Mouse (Mus musculus) heart, embryonic 11.5 days (tissue): Measurements from ENCODE around the gene Fbxl19. TPM values are rescaled to one million over a fixed set of nuclear protein-coding genes. Genes with fewer than 3 reads are reported as not detected.
A peak's percentile ranks its signal among the peaks of the same experiment; 100 is the strongest.

ENCODE experiments used
- ATAC-seq: fragments of 200-750 bp; cut with Nextera tagmentation; replicated peaks from 2 replicates; pipeline ENCODE4 v1.8.0; 2017; ENCODE audit warnings: moderate library complexity; ENCODE audit not compliant: insufficient number of reproducible peaks, low FRiP score, low TSS enrichment
- H3K27ac ChIP-seq: fragments of 300-500 bp; sonication (generic); 2 replicates; pipeline ENCODE4 v1.5.1; 2014; ENCODE audit warnings: mild to moderate bottlenecking, low read depth, low read length
- H3K27me3 ChIP-seq: fragments of 300-500 bp; sonication (generic); 2 replicates; pipeline ENCODE4 v1.6.1; 2014; ENCODE audit warnings: mild to moderate bottlenecking, low read length, mixed read lengths; ENCODE audit not compliant: control insufficient read depth, insufficient read depth
- H3K36me3 ChIP-seq: fragments of 300-500 bp; sonication (generic); 2 replicates; pipeline ENCODE4 v1.6.1; 2014; ENCODE audit warnings: mild to moderate bottlenecking, low read length, moderate library complexity, mixed read lengths; ENCODE audit not compliant: control insufficient read depth, insufficient read depth
- H3K4me1 ChIP-seq: fragments of 300-500 bp; sonication (generic); 2 replicates; pipeline ENCODE4 v1.6.1; 2014; ENCODE audit warnings: low read length; ENCODE audit not compliant: control insufficient read depth, insufficient read depth
- H3K4me2 ChIP-seq: fragments of 300-500 bp; sonication (generic); 2 replicates; pipeline ENCODE4 v1.6.1; 2014; ENCODE audit warnings: mild to moderate bottlenecking, moderate library complexity
- H3K4me3 ChIP-seq: fragments of 300-500 bp; sonication (generic); 2 replicates; pipeline ENCODE4 v1.5.1; 2014; ENCODE audit warnings: low read depth, low read length
- H3K9ac ChIP-seq: fragments of 300-500 bp; sonication (generic); 2 replicates; pipeline ENCODE4 v1.6.1; 2014; ENCODE audit warnings: mild to moderate bottlenecking, low read depth, low read length, moderate library complexity
- H3K9me3 ChIP-seq: fragments of 300-500 bp; sonication (generic); replicated peaks from 2 replicates; pipeline ENCODE4 v1.6.1; 2016; ENCODE audit warnings: low read length; ENCODE audit not compliant: control insufficient read depth
- WGBS: fragments of 180-500 bp; shearing (Covaris S2); extraction: QIAGEN DNeasy Blood & Tissue Kit; methylation state at CpG from one replicate; pipeline ENCODE4 v1.1.7; 2014; ENCODE audit not compliant: insufficient replicate concordance; 5-methylcytosine and 5-hydroxymethylcytosine counted together
- polyA plus RNA-seq: library from polyadenylated mRNA; unstranded; fragments of >200 nt; fragmentation: Nextera tagmentation; extraction: Ambion mirVana; gene quantifications from 2 replicates; pipeline ENCODE4 v1.2.1, GENCODE M21; 2014

Gene Fbxl19
- polyA plus RNA-seq, 1 experiment from 2014 or later: 3.3 TPM

- Histone ChIP-seq H3K4me3 (peak within 1 kb of the TSS; percentile 71), H3K27me3 (no peaks in the 10 kb centered on the region), H3K27ac (peak within 1 kb of the TSS; percentile 93), H3K4me1 (peaks cover 22% of the 10 kb centered on the region), H3K36me3 (0 out of 2 replicates have a peak, but pooled peaks cover 4% of the 10 kb centered on the region), H3K4me2 (peak within 1 kb of the TSS; percentile 75), H3K9ac (peak within 1 kb of the TSS; percentile 87), H3K9me3 (no peaks in the 10 kb centered on the region)
- ATAC-seq: peak; percentile 87
- under 1% methylated on average over 71 of the region's 90 CpGs for WGBS
Measured at GRCm38 (mm10) chr7:127708207-127709078, 35.9 kb upstream of the Fbxl19 start, which contains the start of gene Bcl7c. TSS of gene Bcl7c (minus strand) at chr7:127708933.

- Histone ChIP-seq H3K36me3 (0 out of 2 replicates have a peak, but pooled peaks cover 2% of the 10 kb centered on the region), H3K4me2 (peak overlapping the region; percentile 75), H3K9ac (peak overlapping the region; percentile 87; the same call in 1 of the 2 replicates), H3K27ac (no peak overlapping the region), H3K4me1 (peaks cover 22% of the 10 kb centered on the region), H3K9me3 (no peaks in the 10 kb centered on the region), H3K4me3 (peak overlapping the region; percentile 71), H3K27me3 (no peaks in the 10 kb centered on the region)
- WGBS: 70% methylated on average over 5 of the region's 5 CpGs
- ATAC-seq: no peak
Measured at GRCm38 (mm10) chr7:127709261-127709979, 34.9 kb upstream of the Fbxl19 start.

- H3K9me3 ChIP-seq: no peaks in the 10 kb centered on the region
- no peak for ATAC-seq
Measured at GRCm38 (mm10) chr7:127711031-127711430, 33.3 kb upstream of the Fbxl19 start.

GRCm38 (mm10) chr7:127711456-127711855 is 32.9 kb upstream of the Fbxl19 start:
- Histone ChIP-seq H3K27ac (no peak overlapping the region), H3K4me2 (no peak overlapping the region)
- 80% methylated on average over 3 of the region's 3 CpGs for WGBS

More at GRCm38 (mm10) chr7:127711031-127711430, 33.3 kb upstream of the Fbxl19 start:
- no peaks in the 10 kb centered on the region; the same call in 1 of the 2 replicates for H3K27me3 ChIP-seq
- H3K4me1 ChIP-seq: peaks cover 22% of the 10 kb centered on the region
- H3K4me2 ChIP-seq: no peak overlapping the region
- no peaks in the 10 kb centered on the region for H3K36me3 ChIP-seq
- H3K9ac ChIP-seq: no peak overlapping the region
- H3K4me3 ChIP-seq: no peak overlapping the region
- no peak overlapping the region for H3K27ac ChIP-seq
- 92% methylated on average over 3 of the region's 3 CpGs for WGBS

GRCm38 (mm10) chr7:127712461-127713385 is 31.6 kb upstream of the Fbxl19 start, which contains the start of gene Ctf1:
TSS of gene Ctf1 (plus strand) at chr7:127712736.
- peaks cover 17% of the 10 kb centered on the region for H3K4me1 ChIP-seq
- no peaks in the 10 kb centered on the region for H3K36me3 ChIP-seq
- H3K27ac ChIP-seq: peak within 1 kb of the TSS; percentile 79
- peak within 1 kb of the TSS; percentile 71 for H3K9ac ChIP-seq
- WGBS: 2% methylated on average over 28 of the region's 28 CpGs
- H3K4me3 ChIP-seq: peak within 1 kb of the TSS; percentile 38
- H3K4me2 ChIP-seq: peak within 1 kb of the TSS; percentile 82
- no peaks in the 10 kb centered on the region for H3K9me3 ChIP-seq
- peak; percentile 35; the same call in 1 of the 2 replicates for ATAC-seq
- no peaks in the 10 kb centered on the region; the same call in 1 of the 2 replicates for H3K27me3 ChIP-seq

More at GRCm38 (mm10) chr7:127711456-127711855, 32.9 kb upstream of the Fbxl19 start:
- H3K4me3 ChIP-seq: no peak overlapping the region
- no peaks in the 10 kb centered on the region; the same call in 1 of the 2 replicates for H3K27me3 ChIP-seq
- peaks cover 22% of the 10 kb centered on the region for H3K4me1 ChIP-seq
- ATAC-seq: no peak
- no peak overlapping the region for H3K9ac ChIP-seq
- H3K9me3 ChIP-seq: no peaks in the 10 kb centered on the region
- H3K36me3 ChIP-seq: no peaks in the 10 kb centered on the region

GRCm38 (mm10) chr7:127714816-127715215 is 29.5 kb upstream of the Fbxl19 start:
- 72% methylated on average over 4 of the region's 4 CpGs for WGBS
- H3K4me3 ChIP-seq: no peak overlapping the region
- no peaks in the 10 kb centered on the region for H3K9me3 ChIP-seq
- ATAC-seq: no peak
- H3K9ac ChIP-seq: no peak overlapping the region
- H3K27ac ChIP-seq: no peak overlapping the region
- no peaks in the 10 kb centered on the region for H3K36me3 ChIP-seq
- H3K4me1 ChIP-seq: peaks cover 14% of the 10 kb centered on the region
- H3K27me3 ChIP-seq: no peaks in the 10 kb centered on the region; the same call in 1 of the 2 replicates
- no peak overlapping the region for H3K4me2 ChIP-seq

GRCm38 (mm10) chr7:127716992-127717391 is 27.4 kb upstream of the Fbxl19 start:
- Histone ChIP-seq H3K27ac (no peak overlapping the region), H3K4me1 (peaks cover 13% of the 10 kb centered on the region), H3K4me3 (peak overlapping the region; percentile 28), H3K9ac (peak overlapping the region; percentile 59), H3K9me3 (no peaks in the 10 kb centered on the region), H3K4me2 (peak overlapping the region; percentile 71), H3K36me3 (no peaks in the 10 kb centered on the region), H3K27me3 (no peaks in the 10 kb centered on the region; the same call in 1 of the 2 replicates)
- peak; percentile 66 for ATAC-seq
- WGBS: under 1% methylated on average over 38 of the region's 41 CpGs
